Mouse (Mus musculus) E14TG2a.4 (cell line): Measurements from ENCODE around the gene Tmtc4.

Experiments used
- CTCF ChIP-seq: conservative IDR thresholded peaks from 2 replicates; pipeline ENCODE4 v1.5.1; 2014; ENCODE audit warnings: low read length
- NANOG ChIP-seq: IDR thresholded peaks from 2 replicates; pipeline ENCODE4 v1.6.1; 2014; ENCODE audit warnings: borderline replicate concordance, low read length, mixed read lengths

DNA sequence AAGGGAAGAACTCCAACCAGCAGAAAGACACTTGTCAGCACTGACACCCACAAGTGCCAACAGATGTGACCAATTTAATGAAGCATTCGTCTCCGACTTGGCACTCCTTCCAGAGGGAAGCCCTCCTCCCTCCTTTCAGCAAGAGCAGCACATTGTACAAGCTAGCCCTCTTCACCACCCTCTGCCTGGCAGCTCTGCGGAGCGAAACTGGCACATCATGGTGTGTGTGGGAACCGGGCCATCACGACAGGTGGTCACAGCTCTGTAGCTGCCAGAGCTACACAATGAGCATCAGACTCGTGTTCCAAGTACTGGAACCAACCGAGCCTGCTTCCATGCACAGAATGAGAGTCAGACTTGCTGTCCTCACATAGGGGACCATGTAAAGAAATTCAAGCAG, 25.9 kb downstream of the Tmtc4 start:
- TF ChIP-seq CTCF (no peak), NANOG (no peak)
